Mouse (Mus musculus) brown adipose tissue, adult 24 weeks (tissue): ENCODE measurements around the gene Gnai2. TPM values are rescaled to one million over a fixed set of nuclear protein-coding genes. Genes with fewer than 3 reads are reported as not detected.

Experiments
- H3K27ac ChIP-seq: fragments of 200-500 bp; replicated peaks from 2 replicates; pipeline ENCODE4 v1.5.1; 2012; ENCODE audit warnings: low read depth, mild to moderate bottlenecking, low read length
- H3K4me1 ChIP-seq: fragments of 200-500 bp; 2 replicates; pipeline ENCODE4 v1.6.1; 2012; ENCODE audit warnings: low read length, mixed read lengths; ENCODE audit not compliant: control insufficient read depth, insufficient read depth, insufficient read length
- H3K4me3 ChIP-seq: fragments of 200-500 bp; 2 replicates; pipeline ENCODE4 v1.5.1; 2012; ENCODE audit warnings: low read depth, mild to moderate bottlenecking, low read length, moderate library complexity; ENCODE audit not compliant: insufficient read depth
- polyA plus RNA-seq: library from polyadenylated mRNA; stranded (reverse); fragments of >200 nt; gene quantifications from 2 replicates; pipeline ENCODE4 v1.2.4, GENCODE M21; 2012; ENCODE audit not compliant: missing spikeins, insufficient read depth, insufficient read length

Gene Gnai2
- polyA plus RNA-seq, 1 experiment = 112 TPM

DNA sequence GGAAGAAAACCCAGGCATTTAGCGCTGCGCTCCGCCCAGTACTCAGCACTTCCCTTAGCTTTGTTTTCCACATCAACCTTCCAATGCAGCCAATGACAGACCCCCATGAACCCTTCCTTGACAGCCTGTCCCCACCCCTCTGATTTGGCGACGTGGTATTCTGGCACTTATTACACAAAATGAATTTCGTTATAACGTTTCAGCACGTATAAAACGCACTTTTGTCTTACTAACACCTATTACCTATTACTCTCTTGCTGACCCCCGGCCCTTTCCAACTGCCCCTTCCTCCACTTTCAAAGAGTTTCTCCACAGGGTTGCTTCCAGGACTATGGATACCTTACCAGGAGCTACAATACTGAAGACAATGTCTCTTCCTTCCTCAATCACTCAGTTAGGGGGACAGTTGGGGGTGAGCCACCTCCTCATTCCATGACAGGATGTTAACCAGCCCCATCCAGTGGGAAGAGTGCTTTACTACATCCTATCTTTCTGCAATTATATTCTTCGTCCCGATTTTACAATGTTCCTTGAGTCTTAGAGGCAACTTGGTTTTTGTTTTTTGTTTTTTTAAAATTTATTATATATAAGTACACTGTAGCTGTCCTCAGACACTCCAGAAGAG, 22.1 kb downstream of the Gnai2 start:
- Histone ChIP-seq H3K4me3 (peak overlapping the region; percentile 30), H3K4me1 (peaks cover 16% of the 10 kb centered on the region), H3K27ac (peak overlapping the region; percentile 64)

DNA sequence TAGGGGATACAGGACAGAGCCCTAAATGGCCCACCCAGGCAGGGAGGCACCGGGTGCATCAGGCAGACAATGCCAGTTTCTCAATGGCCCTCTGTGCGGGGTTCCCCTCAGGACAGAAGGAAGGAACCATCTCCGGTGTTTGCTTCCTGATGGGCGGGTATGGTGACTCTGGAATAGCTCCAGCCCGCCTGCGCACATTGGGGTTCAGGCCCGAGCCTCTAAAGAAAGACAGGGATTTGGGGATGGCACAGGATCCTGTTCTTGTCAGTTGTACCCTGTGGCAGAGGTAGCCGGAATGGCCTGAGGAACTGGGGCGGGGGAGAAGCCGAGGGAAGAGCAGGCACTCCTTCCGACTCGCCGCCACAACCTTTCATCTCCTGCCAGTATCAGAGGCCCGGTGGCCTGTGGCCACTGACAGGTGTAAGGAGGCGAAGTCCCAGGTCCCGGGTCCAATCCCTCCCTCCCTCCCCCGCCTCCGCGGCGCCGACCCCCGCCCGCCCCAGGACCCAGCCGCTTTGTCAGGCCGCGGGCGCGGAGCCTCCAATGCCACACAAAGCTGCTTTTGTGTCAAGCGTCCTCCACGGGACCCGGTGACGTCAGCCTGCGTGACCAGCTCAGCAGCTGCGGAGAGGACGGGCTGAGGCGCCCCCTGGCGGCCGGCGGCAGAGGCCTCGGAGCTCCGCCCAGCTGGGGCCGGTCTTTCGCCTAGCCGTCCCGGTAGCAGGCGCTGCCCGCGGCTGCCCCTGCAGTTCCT, 22.8 kb downstream of the Gnai2 start:
- Histone ChIP-seq H3K4me3 (peak overlapping the region; percentile 53), H3K27ac (peak overlapping the region; percentile 93), H3K4me1 (peaks cover 11% of the 10 kb centered on the region)

- H3K27ac ChIP-seq = peak overlapping the region; percentile 93
- H3K4me3 ChIP-seq = peak overlapping the region; percentile 53
- peaks cover 11% of the 10 kb centered on the region for H3K4me1 ChIP-seq
These were observed 23.5 kb downstream of the Gnai2 start for GRCm38 (mm10) chr9:107611456-107612190.

DNA sequence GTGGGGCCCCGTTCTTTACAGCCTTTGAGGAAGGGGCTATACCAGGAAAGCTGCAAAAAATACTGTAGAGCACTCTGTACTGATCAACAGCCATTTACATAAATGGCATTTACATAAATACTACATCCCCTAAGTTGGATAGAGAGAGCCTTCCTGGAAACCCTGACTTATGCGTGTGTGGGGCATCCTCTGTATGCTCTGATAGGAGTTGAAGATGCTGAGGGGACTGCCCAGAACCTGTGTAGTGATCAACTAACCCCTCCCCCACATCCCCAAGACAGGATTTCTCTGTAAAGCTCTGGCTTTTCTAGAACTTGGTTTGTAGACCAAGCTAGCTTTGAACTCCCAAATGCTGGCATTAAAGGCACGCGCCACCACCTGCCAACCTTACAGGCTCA, 25.7 kb downstream of the Gnai2 start:
- no peak overlapping the region for H3K4me3 ChIP-seq
- peaks cover 11% of the 10 kb centered on the region for H3K4me1 ChIP-seq
- no peak overlapping the region for H3K27ac ChIP-seq

DNA sequence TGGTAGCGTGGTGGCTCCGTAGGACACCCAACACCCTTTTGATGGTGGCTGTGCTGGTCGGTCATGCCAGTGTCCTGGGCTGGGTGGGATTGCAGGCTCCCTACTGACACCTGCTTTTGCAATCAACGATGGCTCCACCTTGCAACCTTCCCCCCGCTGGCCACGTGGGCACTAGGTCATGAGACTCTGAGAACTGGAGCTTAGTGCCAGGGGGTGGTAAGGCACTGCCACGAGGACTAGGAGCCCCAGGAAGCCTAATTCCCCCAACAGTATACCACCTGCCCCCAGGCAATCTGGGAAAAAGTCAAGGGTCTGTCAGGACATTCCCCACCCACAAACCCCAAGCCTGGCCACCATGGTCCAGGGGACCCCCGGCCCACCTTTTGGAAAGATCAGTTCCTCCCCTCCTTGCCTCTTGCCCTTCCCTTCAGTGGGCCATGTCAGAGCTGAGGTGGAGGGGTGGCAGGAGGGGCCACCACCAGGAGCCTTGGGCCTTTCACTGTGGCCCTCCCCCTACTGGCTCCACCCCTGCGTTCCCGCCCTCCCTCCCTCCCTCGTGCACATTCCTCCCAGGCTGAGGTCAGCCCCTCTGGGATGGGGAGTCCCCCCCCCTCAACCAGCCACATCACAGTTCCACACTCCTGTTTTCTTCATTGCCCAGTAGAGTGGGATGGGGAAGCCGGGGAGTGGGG, 26.3 kb downstream of the Gnai2 start, which contains the start of gene Sema3b:
Gene Sema3b (minus strand): TSS at position 489 of the 692 bp plus-strand sequence.
- Histone ChIP-seq H3K27ac (no peak within 1 kb of the TSS), H3K4me3 (peak within 1 kb of the TSS; percentile 12), H3K4me1 (peaks cover 11% of the 10 kb centered on the region)

DNA sequence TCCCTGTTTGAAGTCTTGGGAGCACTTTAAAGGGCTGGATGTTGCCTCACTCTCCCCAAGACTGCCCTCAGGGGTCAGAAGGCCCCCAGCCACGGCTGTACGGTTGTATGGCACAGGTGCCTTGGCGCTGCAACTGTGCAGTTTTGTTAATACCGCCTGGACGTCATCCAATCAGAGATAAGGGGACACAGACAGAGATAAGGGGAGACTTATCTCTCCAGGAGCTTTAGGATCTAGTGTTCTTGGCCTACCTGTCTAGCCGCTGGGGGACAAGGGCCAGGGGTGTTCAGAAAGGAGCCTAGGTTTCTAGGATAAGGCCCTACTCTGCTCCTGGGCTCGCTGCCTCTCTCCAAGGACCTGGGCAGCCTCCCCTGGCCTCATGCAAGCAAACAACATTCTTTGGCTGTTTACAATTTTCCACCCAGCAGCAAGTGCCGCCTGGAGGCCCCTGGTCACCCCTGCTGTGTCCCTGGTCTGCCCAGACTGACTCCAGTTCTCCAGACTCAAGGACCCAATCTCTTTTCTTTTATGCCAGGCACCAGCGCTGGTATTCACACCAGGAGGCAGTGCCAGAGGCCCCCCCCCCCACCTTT, 27.4 kb downstream of the Gnai2 start:
- no peak overlapping the region for H3K27ac ChIP-seq
- peaks cover 11% of the 10 kb centered on the region for H3K4me1 ChIP-seq
- H3K4me3 ChIP-seq = no peak overlapping the region

DNA sequence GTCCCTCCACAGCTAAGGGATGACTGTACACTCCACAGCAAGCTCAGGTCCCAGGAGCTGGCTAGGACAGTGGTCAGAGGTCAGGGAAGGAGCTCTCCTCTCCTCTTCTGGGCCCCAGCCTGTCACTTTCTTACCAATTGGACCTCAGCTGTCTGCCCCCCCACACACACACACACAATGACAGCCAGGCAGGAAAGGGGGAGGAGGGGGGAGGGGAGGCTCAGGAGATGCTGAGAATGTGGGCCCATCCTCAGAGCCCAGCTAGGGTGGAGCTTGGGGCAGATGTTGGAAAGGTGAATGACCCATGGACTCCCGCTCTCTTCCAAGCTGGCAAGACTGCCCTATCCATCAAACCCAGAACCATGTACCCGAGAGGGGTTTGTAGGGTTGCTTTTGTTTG, 28.1 kb downstream of the Gnai2 start:
- H3K4me3 ChIP-seq = peak overlapping the region; percentile 17; the same call in 1 of the 2 replicates
- no peak overlapping the region for H3K27ac ChIP-seq
- peaks cover 11% of the 10 kb centered on the region for H3K4me1 ChIP-seq

DNA sequence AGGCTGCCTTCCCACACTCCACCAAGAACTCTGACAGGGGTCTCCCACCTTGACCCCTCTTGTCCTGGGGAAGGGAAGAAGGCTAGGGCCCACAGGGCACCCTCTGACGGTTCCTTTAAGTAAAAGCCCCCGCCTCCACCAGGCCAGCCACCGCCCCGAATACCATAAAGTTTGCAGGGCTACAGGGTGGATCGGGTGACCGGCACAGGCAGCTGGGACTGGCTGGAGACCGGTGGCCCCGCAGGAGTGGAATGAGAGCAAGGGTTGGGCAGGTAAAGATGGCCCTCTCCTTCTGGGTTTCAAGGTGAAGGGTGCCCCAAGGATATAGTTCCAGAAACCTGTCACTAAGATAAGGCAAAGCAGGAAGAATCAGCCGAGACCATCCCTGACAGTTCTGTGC, 28.6 kb downstream of the Gnai2 start:
- Histone ChIP-seq H3K27ac (no peak overlapping the region), H3K4me3 (peak overlapping the region; percentile 17; the same call in 1 of the 2 replicates), H3K4me1 (peaks cover 9% of the 10 kb centered on the region)

GRCm38 (mm10) chr9:107605041-107605661, 30.0 kb downstream of the Gnai2 start:
- no peak overlapping the region for H3K27ac ChIP-seq
- peaks cover 3% of the 10 kb centered on the region; the same call in 1 of the 2 replicates for H3K4me1 ChIP-seq
- no peak overlapping the region for H3K4me3 ChIP-seq

DNA sequence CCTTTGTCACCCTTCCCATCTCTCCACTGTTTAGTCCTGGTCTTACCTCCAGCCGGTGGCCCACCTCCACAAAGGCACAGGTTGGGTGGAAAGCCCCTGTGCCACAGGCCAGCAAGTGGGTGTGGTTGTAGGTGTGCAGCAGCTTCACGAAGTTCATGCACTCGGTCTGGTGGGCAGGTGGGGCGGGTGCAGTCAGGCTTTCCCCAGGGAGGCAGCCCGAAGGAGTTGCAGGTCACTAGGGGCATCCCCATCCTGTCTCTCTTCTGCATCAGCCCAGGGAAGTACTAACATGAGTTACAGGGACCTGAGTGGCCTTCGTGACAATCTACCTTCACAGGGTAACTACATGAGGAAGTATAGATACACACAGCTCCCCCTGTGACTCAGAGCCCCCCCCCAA, 31.9 kb downstream of the Gnai2 start:
- Histone ChIP-seq H3K27ac (no peak overlapping the region), H3K4me3 (no peak overlapping the region), H3K4me1 (no peaks in the 10 kb centered on the region)

DNA sequence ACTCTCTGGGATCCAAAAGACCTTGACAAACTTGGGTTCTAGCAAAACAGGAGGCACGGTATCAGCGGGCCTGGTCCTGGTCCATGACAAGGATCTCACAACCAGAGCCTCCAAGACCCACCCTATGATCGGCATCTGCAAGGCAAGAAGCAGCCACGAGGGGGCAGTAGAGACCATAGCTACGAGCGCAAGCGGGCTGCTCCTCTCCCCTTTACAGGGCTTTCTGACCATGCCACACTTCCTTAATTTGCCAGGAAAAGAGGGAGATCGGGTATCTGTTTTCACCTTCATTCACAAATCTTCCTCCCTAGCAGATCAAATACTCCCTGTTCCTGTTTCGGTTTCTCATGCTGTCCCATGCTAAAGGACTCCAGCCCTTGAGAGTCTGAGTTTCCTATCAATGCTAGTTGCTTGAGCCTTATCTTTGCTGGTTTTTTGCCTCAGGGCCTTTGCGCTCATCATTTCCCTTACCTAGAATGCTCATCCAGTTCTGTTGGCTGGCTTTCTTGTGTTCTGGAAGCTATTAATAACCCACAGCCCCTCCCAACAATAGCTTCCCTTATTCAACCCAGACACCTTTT, 33.0 kb downstream of the Gnai2 start:
- Histone ChIP-seq H3K4me3 (no peak overlapping the region), H3K27ac (no peak overlapping the region), H3K4me1 (peaks cover 4% of the 10 kb centered on the region)

GRCm38 (mm10) chr9:107601275-107601674, 33.9 kb downstream of the Gnai2 start:
- peaks cover 11% of the 10 kb centered on the region for H3K4me1 ChIP-seq
- no peak overlapping the region for H3K4me3 ChIP-seq
- H3K27ac ChIP-seq = no peak overlapping the region

- Histone ChIP-seq H3K4me1 (peaks cover 11% of the 10 kb centered on the region), H3K27ac (no peak overlapping the region), H3K4me3 (no peak overlapping the region)
These were observed 34.4 kb downstream of the Gnai2 start for GRCm38 (mm10) chr9:107600745-107601144.

GRCm38 (mm10) chr9:107599842-107600241, 35.3 kb downstream of the Gnai2 start:
- Histone ChIP-seq H3K27ac (no peak overlapping the region), H3K4me3 (no peak overlapping the region), H3K4me1 (peaks cover 11% of the 10 kb centered on the region)
